Mouse (Mus musculus) CH12.LX (cell line): ENCODE results near the gene Hyal3.

Source experiments
- CTCF ChIP-seq, 2 experiments: IDR thresholded peaks in 1 of 2; conservative IDR thresholded peaks in 1 of 2; 2 replicates each; pipeline ENCODE4 v1.5.1; 2011 to 2012; ENCODE audit warnings: low read depth in 2 of 2, low read length in 2 of 2, improper control_type of control experiment in 1 of 2, inconsistent platforms in 1 of 2, mild to moderate bottlenecking in 1 of 2, moderate library complexity in 1 of 2
- EP300 ChIP-seq: IDR thresholded peaks from 2 replicates; pipeline ENCODE4 v1.6.1; 2011; ENCODE audit warnings: low read length, improper control_type of control experiment
- RAD21 ChIP-seq: IDR thresholded peaks from 2 replicates; pipeline ENCODE4 v1.6.1; 2011; ENCODE audit warnings: low read depth, mild to moderate bottlenecking, low read length, improper control_type of control experiment, moderate library complexity
- TCF12 ChIP-seq: IDR thresholded peaks from 2 replicates; pipeline ENCODE4 v1.6.1; 2014; ENCODE audit warnings: low read depth, mild to moderate bottlenecking, inconsistent platforms, low read length, improper control_type of control experiment

DNA sequence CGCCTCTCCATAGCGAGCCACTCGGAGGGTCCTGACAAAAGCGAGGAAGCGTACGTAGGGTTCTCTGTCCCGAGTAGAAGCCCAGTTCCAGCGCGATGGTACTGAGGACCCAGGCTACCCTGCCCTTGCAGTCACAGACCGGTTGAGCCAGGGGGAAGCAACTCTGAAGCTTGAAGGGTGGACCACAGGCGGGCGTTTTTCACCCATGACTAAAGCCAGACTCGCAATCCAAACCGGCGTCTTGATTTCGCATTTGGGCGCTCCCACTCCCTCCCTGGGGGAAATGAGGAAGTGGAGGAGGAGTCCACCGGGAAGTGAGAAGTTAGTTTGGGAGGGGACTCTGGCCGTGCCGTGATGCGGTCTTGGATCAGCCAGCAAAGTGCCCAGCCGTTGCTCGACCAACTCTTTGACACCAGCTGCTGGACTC, 25.6 kb upstream of the Hyal3 start:
- TF ChIP-seq CTCF (conservative IDR thresholded peaks at IDR 0.05 in 1 of 2, IDR thresholded peaks at IDR 0.05 in 1 of 2; ENCODE audit: low read depth in 2 of 2, low read length in 2 of 2) (no peak), TCF12 (no peak), EP300 (no peak), RAD21 (no peak)
